Mouse (Mus musculus) left cerebral cortex, adult 18-20 months (tissue): ENCODE results near the gene Chrna9. TPM values are rescaled to one million over a fixed set of nuclear protein-coding genes. Genes with fewer than 3 reads are reported as not detected.

Source experiments
- DNase-seq, 2 experiments: peaks; one replicate each; pipeline ENCODE4 v3.0.0; 2021 to 2022; ENCODE audit warnings: low spot score in 2 of 2, mixed read lengths in 1 of 2
- microRNA-seq, 2 experiments: library from miRNA; unstranded; fragments of <30 nt; microRNA quantifications; one replicate each; pipeline ENCODE4 v1.2.0; 2021
- total RNA-seq, 2 experiments: library from RNA; stranded (reverse); gene quantifications; 2 replicates each; pipeline ENCODE4 v1.2.3; 2021

Chrna9 gene
- total RNA-seq, 2 experiments from 2014 or later = not detected

DNA sequence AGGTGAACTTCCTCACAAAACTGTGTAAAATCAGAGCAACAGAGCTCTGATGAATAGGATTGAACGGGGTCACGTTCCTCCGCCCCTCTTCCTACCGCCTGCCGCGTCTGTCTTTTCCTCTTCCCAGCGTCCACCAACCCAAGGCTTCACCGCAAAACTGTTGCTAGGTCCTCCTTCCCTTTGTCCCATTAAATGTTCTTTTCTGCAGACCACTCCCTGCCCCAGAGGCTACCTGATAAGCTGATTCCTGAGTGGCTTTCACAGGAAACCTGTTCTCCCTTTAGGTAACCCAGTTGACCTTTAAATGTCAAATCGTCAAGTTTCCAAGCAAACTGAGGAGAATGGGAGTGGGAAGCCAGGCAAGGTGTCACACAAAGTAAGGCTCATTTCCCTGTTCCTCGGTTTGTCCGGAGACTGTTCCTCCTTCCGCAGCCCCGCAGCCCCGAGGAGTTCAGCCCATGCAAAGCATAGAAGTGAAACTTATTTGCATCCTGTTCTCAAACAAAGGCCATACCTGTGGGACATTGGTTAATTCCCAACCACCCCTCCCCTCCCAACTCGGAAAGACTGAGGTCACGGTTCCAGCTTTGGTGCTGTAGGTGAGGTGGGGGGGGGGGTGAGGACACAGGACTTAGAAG lies 70.4 kb downstream of the Chrna9 start:
- DNase-seq = no peak

DNA sequence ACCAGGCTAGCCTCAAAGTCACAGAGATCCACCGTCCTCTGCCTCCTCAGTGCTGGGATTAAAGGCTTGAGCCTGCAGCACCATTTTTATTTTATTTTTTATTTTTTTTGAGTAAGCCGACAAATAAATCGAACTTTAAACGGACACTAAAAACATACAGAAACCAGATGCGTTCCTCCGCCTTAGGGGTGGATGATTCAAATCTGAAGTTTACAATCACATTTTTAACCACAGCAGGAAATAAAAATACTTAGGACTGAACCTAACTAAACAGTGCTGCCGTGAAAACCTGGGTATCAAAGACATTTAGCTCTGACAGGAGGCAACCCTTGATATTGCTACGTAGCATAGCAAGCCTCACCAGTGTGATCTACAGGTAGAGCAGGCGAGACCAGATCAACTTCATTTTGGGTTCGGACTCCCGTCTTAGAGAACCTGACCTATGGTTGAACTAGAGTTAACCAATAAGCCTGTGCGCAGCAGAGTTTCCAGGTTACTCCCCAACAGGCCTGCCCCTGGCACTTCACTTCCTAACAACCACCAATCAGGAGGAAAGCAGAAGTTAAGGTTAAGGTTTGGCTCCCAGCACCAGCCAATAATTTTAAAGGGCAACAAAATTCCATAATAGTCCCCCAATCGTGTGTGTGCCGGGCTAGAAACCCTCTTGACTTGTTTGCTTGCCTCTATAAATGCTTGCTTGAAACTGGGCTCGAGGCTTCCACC lies 73.7 kb downstream of the Chrna9 start:
- no peak for DNase-seq

GRCm38 (mm10) chr5:66013999-66014398 lies 79.3 kb downstream of the Chrna9 start:
- DNase-seq = no peak

DNA sequence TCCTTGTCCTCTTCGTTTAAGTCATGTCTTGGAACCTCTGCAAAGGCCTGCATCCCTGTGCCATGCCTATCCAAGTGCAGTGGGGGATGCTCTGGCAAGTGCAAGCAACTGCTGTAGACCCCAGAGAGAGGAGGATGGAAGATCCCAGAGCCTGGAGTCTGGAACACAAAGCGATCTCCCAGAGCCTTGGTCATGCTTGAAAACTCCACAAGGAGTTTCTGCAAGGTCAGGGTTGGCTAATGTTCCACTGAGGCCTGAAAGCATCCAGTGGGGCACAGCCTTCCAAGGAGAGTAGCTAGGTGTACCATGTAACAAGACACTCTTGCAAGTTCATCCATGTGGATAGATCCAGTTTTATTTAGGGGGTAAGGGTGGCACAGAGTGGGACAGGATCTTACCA lies 79.7 kb downstream of the Chrna9 start:
- no peak for DNase-seq

GRCm38 (mm10) chr5:66015449-66015961 lies 80.8 kb downstream of the Chrna9 start:
- DNase-seq = no peak

DNA sequence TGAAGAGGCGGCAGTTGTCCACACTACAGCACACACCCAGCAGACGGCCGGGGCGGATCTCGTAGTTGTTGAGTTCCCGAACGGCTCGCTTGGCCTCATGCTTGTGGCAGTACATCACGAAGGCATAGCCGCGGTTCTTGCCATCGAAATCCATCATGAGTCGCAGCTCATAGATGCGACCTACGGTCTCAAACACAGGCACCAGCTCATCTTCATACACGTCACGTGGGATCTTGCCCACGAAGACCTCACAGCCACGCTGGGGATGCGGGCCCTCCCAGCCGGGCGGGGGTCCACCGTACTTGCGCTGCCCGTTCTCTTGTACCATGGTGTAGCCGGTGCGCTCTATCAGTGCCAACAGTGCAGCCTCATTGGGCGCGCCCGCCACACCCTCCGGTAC lies 92.1 kb downstream of the Chrna9 start:
- DNase-seq = no peak

Small RNAs within 50 kb of the gene (microRNA-seq; reads per million reads assigned to microRNA genes)
- 0 reads per million in 2 experiments for gene Gm25952

Other genes with a start within 250 kb of the Chrna9 start
- gene Pds5a, start 236.6 kb upstream of the Chrna9 start, total RNA-seq = 10 to 100 TPM; 81.2 to 81.7 TPM
- 1 to 10 TPM; 4.5 to 6.3 TPM for gene N4bp2, start 171.4 kb upstream of the Chrna9 start, total RNA-seq
- gene Rhoh, start 73.7 kb upstream of the Chrna9 start, total RNA-seq = 1 to 10 TPM; 1.0 to 1.1 TPM
- gene 9130230L23Rik, start 69.4 kb downstream of the Chrna9 start, total RNA-seq = not detected
- 1 to 10 TPM in 1 of 2 experiments, under 1 TPM in 1; 0.77 to 1.6 TPM for gene Rbm47, start 238.2 kb downstream of the Chrna9 start, total RNA-seq